Mouse (Mus musculus) myocyte (in vitro differentiated cells): ENCODE measurements around the gene Smg6. TPM values are rescaled to one million over a fixed set of nuclear protein-coding genes. Genes with fewer than 3 reads are reported as not detected.

Experiments used
- H3K27me3 ChIP-seq: one replicate; pipeline ENCODE4 v1.6.1; 2011; ENCODE audit not compliant: control insufficient read depth, insufficient read depth, insufficient read length
- H3K36me3 ChIP-seq: one replicate; pipeline ENCODE4 v1.6.1; 2011; ENCODE audit not compliant: control insufficient read depth, insufficient read depth
- H3K4me2 ChIP-seq: one replicate; pipeline ENCODE4 v1.6.1; 2011; ENCODE audit warnings: low read depth, control low read depth
- H3K4me3 ChIP-seq: one replicate; pipeline ENCODE4 v1.5.1; 2011; ENCODE audit warnings: mild to moderate bottlenecking, control low read depth, moderate library complexity
- H3K79me2 ChIP-seq: one replicate; pipeline ENCODE4 v1.6.1; 2011; ENCODE audit not compliant: control insufficient read depth, insufficient read depth
- H3ac ChIP-seq: one replicate; pipeline ENCODE4 v1.6.1; 2011; ENCODE audit not compliant: control insufficient read depth, insufficient read length
- CEBPB ChIP-seq: IDR thresholded peaks from 2 replicates; pipeline ENCODE4 v1.6.1; 2011; ENCODE audit warnings: mild to moderate bottlenecking, moderate library complexity; ENCODE audit not compliant: poor library complexity, insufficient read depth, severe bottlenecking
- E2F4 ChIP-seq: IDR thresholded peaks from one replicate; pipeline ENCODE4 v1.6.1; 2011; ENCODE audit warnings: mild to moderate bottlenecking, control low read depth, moderate library complexity; ENCODE audit not compliant: insufficient read depth
- MAX ChIP-seq: IDR thresholded peaks from one replicate; pipeline ENCODE4 v1.6.1; 2011; ENCODE audit warnings: low read depth, mild to moderate bottlenecking, control low read depth
- MYOD1 ChIP-seq, 3 experiments: IDR thresholded peaks; one replicate each; pipeline ENCODE4 v1.6.1; 2011; ENCODE audit warnings: control low read depth in 2 of 3, low read depth in 2 of 3, mild to moderate bottlenecking in 2 of 3, moderate library complexity in 1 of 3; ENCODE audit not compliant: insufficient read length in 2 of 3, control insufficient read depth in 1 of 3
- MYOG ChIP-seq, 3 experiments: IDR thresholded peaks; one replicate each; pipeline ENCODE4 v1.6.1; 2011; ENCODE audit warnings: control low read depth in 2 of 3, low read depth in 2 of 3, mild to moderate bottlenecking in 2 of 3; ENCODE audit not compliant: insufficient read length in 2 of 3, control insufficient read depth in 1 of 3, insufficient read depth in 1 of 3
- POLR2A ChIP-seq: IDR thresholded peaks from one replicate; pipeline ENCODE4 v1.6.1; 2011; ENCODE audit warnings: low read depth, mild to moderate bottlenecking, control low read depth, moderate library complexity; ENCODE audit not compliant: insufficient read length
- POLR2AphosphoS2 ChIP-seq: IDR thresholded peaks from one replicate; pipeline ENCODE4 v1.6.1; 2011; ENCODE audit warnings: low read depth, control low read depth; ENCODE audit not compliant: insufficient read length
- REST ChIP-seq: IDR thresholded peaks from one replicate; pipeline ENCODE4 v1.6.1; 2011; ENCODE audit warnings: mild to moderate bottlenecking, control low read depth, moderate library complexity; ENCODE audit not compliant: insufficient read depth, insufficient read length
- SRF ChIP-seq: IDR thresholded peaks from one replicate; pipeline ENCODE4 v1.6.1; 2011; ENCODE audit warnings: low read depth; ENCODE audit not compliant: control insufficient read depth, insufficient read length
- TCF12 ChIP-seq: IDR thresholded peaks from one replicate; pipeline ENCODE4 v1.6.1; 2011; ENCODE audit warnings: mild to moderate bottlenecking, control low read depth; ENCODE audit not compliant: poor library complexity, insufficient read depth, severe bottlenecking
- TCF3 ChIP-seq: IDR thresholded peaks from one replicate; pipeline ENCODE4 v1.6.1; 2011; ENCODE audit warnings: low read depth, control low read depth; ENCODE audit not compliant: insufficient read length
- USF1 ChIP-seq: IDR thresholded peaks from one replicate; pipeline ENCODE4 v1.6.1; 2011; ENCODE audit warnings: low read depth, mild to moderate bottlenecking, control low read depth, moderate library complexity
- polyA plus RNA-seq: library from polyadenylated mRNA; unstranded; fragments of >200 nt; fragmentation: generic; extraction: Trizol; gene quantifications from one replicate; pipeline ENCODE4 v1.2.1, GENCODE M21; 2012; ENCODE audit warnings: missing spikeins

Smg6 gene
- polyA plus RNA-seq, 1 experiment = 14.7 TPM

DNA sequence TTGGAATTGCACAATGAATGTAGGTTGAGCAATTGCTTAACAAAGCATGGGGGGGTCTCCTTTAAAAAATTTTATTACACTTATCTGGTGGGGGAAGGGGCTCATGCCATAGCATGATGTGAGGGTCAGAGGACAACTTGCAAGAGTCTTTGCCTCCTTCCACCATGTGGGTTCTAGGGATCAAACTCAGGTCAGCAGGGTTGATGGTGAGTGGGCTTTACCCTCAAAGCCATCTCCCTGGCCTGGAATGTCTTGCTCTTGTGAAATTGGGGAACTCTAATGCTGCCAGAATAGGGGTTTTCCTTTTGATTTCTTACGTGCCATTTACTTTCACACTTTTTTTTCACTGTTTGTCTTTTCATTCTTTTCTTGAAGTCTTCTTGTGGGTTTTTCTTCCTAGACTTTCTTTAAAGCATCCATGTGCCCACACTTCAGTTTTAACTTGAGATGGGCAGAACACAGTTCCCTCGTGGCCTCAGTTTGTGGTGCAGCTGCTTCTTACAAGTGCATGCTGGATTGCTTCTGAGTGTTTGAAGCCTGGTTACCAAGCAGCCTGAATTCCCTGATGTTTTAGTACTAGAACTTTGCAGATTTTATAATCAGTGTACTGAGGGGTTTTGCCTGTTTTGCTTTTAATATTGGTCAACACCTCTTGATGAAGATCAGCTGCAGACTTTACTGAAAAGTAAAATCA lies 147.5 kb downstream of the Smg6 start:
- TF ChIP-seq E2F4 (no peak), MYOD1 (IDR thresholded peaks at IDR 0.05; ENCODE audit: control insufficient read depth in 1 of 3, insufficient read length in 2 of 3, low read depth in 2 of 3) (peak in 1 of 3 experiments; percentile 11)
- H3K4me2 ChIP-seq = no peak overlapping the region
- H3K36me3 ChIP-seq = peaks cover 4% of the 10 kb centered on the region
- H3ac ChIP-seq = no peak overlapping the region
- no peaks in the 10 kb centered on the region for H3K27me3 ChIP-seq
- H3K4me3 ChIP-seq = no peak overlapping the region
- no peaks in the 10 kb centered on the region for H3K79me2 ChIP-seq

DNA sequence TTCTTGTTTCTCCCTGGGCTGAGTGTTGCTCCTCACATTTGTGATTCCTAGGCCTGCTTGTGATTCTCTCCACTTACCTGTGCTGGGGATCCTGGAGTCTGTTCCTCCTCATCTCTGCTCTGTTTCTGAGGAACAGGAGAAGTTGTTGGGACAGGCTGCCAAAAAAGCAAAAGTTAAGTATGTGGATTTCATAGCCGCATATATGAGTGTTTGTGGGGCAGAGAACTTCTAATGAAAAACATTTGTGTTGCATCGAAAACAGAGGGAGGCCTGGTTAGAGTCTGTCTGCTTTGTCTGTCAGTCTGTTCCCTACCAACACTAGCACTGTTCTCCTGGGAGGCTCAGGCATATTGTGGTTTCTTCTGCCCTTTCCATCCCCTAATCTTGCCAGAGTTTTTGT lies 148.1 kb downstream of the Smg6 start:
- Histone ChIP-seq H3K79me2 (no peaks in the 10 kb centered on the region), H3ac (no peak overlapping the region), H3K27me3 (no peaks in the 10 kb centered on the region), H3K36me3 (peaks cover 4% of the 10 kb centered on the region), H3K4me2 (no peak overlapping the region), H3K4me3 (no peak overlapping the region)
- TF ChIP-seq SRF = no peak
- no peak for TF ChIP-seq CEBPB
- no peak for TF ChIP-seq TCF3
- no peak for TF ChIP-seq MYOG (IDR thresholded peaks at IDR 0.05; ENCODE audit: control insufficient read depth in 1 of 3, insufficient read depth in 1 of 3, insufficient read length in 2 of 3, low read depth in 2 of 3)
- no peak for TF ChIP-seq USF1
- no peak for TF ChIP-seq POLR2AphosphoS2
- TF ChIP-seq TCF12 = no peak
- TF ChIP-seq E2F4 = no peak
- TF ChIP-seq MYOD1 (IDR thresholded peaks at IDR 0.05; ENCODE audit: control insufficient read depth in 1 of 3, insufficient read length in 2 of 3, low read depth in 2 of 3) = no peak
- TF ChIP-seq POLR2A = no peak
- TF ChIP-seq MAX = no peak
- no peak for TF ChIP-seq REST

DNA sequence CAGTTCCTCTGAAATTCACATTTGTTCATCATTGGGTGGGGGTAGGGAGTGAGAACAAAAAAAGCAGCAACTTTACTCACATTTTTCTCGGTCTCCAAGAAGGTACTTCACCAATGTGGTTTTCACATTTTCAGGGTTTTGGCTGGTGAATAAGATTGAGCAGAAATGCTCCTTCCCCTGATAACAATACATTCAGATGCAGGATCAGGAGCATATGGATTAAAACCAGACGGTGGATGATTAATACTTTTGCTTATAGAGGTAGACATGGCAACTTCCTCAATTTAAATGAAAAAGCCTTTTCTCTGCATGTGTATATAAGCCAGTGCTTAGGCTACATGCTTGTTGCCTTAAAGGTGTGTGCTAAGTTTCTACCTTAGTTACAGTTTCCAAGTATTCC lies 148.9 kb downstream of the Smg6 start:
- H3K4me2 ChIP-seq = no peak overlapping the region
- TF ChIP-seq MYOG (IDR thresholded peaks at IDR 0.05; ENCODE audit: control insufficient read depth in 1 of 3, insufficient read depth in 1 of 3, insufficient read length in 2 of 3, low read depth in 2 of 3) = no peak
- no peak overlapping the region for H3ac ChIP-seq

DNA sequence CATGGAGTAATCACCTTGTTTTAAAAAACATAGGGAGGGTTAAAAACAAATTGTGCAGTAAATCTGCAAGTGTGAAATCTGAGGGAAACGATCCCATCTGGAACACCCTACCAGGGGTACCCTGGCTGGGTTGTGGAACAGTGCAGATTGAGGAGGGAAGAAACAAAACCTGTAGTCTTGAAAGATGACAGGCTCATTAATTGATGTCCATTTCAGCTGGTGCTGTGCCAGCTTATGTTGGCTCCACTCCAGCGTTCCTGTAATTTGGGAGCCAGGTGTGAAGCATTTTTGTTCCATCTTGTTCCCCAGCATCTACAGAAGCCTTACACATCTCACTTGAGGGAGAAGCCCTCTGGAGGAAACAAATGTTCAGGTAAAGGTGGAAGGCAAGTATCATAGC lies 153.0 kb downstream of the Smg6 start:
- H3K27me3 ChIP-seq = no peaks in the 10 kb centered on the region
- H3K4me2 ChIP-seq = no peak overlapping the region
- TF ChIP-seq MAX (no peak), E2F4 (no peak), CEBPB (no peak), MYOG (IDR thresholded peaks at IDR 0.05; ENCODE audit: control insufficient read depth in 1 of 3, insufficient read depth in 1 of 3, insufficient read length in 2 of 3, low read depth in 2 of 3) (no peak), TCF3 (no peak), USF1 (no peak), TCF12 (no peak), REST (no peak), SRF (no peak), POLR2AphosphoS2 (no peak), MYOD1 (IDR thresholded peaks at IDR 0.05; ENCODE audit: control insufficient read depth in 1 of 3, insufficient read length in 2 of 3, low read depth in 2 of 3) (no peak)
- peaks cover 4% of the 10 kb centered on the region for H3K36me3 ChIP-seq
- H3ac ChIP-seq = no peak overlapping the region
- H3K4me3 ChIP-seq = no peak overlapping the region
- H3K79me2 ChIP-seq = no peaks in the 10 kb centered on the region

More for the DNA sequence above, 148.9 kb downstream of the Smg6 start:
- no peaks in the 10 kb centered on the region for H3K79me2 ChIP-seq
- peaks cover 4% of the 10 kb centered on the region for H3K36me3 ChIP-seq
- no peaks in the 10 kb centered on the region for H3K27me3 ChIP-seq
- no peak overlapping the region for H3K4me3 ChIP-seq

DNA sequence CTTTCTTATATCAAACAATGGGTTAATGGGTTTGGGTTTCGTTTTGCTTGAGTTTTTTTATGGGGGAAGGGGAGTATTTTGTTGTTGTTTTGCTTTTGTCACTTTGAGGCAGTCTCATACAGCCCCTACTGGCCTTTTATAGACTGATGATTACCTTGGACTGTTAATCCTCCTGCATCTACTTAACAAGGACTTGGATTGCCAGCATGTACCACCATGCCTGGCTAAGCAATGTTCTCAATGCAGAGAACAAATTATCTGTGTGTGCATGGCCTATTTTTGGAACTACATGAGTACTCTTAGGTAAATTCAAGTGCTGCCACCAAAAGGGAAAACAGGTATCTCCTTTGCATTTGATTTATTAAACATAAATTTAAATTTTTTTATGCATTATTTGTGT lies 157.4 kb downstream of the Smg6 start:
- H3K4me3 ChIP-seq = no peak overlapping the region

More for the DNA sequence above, 157.4 kb downstream of the Smg6 start:
- Histone ChIP-seq H3K4me2 (no peak overlapping the region), H3K36me3 (no peaks in the 10 kb centered on the region), H3K79me2 (no peaks in the 10 kb centered on the region), H3K27me3 (no peaks in the 10 kb centered on the region), H3ac (no peak overlapping the region)
- TF ChIP-seq POLR2AphosphoS2 (no peak), E2F4 (no peak), REST (no peak), CEBPB (no peak), MAX (no peak), TCF12 (no peak), MYOG (IDR thresholded peaks at IDR 0.05; ENCODE audit: control insufficient read depth in 1 of 3, insufficient read depth in 1 of 3, insufficient read length in 2 of 3, low read depth in 2 of 3) (no peak), MYOD1 (IDR thresholded peaks at IDR 0.05; ENCODE audit: control insufficient read depth in 1 of 3, insufficient read length in 2 of 3, low read depth in 2 of 3) (no peak), POLR2A (no peak), TCF3 (no peak), SRF (no peak), USF1 (no peak)
